Mouse (Mus musculus) midbrain, embryonic 10.5 days (tissue): ENCODE data around the gene Gga3. TPM values are rescaled to one million over a fixed set of nuclear protein-coding genes. Genes with fewer than 3 reads are reported as not detected.

Experiments used
- DNase-seq: peaks from one replicate; pipeline ENCODE4 v3.0.0-alpha.2; 2017; ENCODE audit warnings: low spot score
- H3K27ac ChIP-seq: fragments of 300-500 bp; sonication (generic); replicated peaks from 2 replicates; pipeline ENCODE4 v1.5.1; 2016; ENCODE audit warnings: mild to moderate bottlenecking
- H3K27me3 ChIP-seq: fragments of 300-500 bp; sonication (generic); 2 replicates; pipeline ENCODE4 v1.6.1; 2016; ENCODE audit warnings: low read depth, mild to moderate bottlenecking; ENCODE audit not compliant: poor library complexity, severe bottlenecking
- H3K36me3 ChIP-seq: fragments of 300-500 bp; sonication (generic); 2 replicates; pipeline ENCODE4 v1.6.1; 2016; ENCODE audit warnings: mild to moderate bottlenecking, moderate library complexity
- H3K4me1 ChIP-seq: fragments of 300-500 bp; sonication (generic); 2 replicates; pipeline ENCODE4 v1.6.1; 2016
- H3K4me3 ChIP-seq: fragments of 300-500 bp; sonication (generic); 2 replicates; pipeline ENCODE4 v1.5.1; 2016; ENCODE audit warnings: mild to moderate bottlenecking, moderate library complexity
- H3K9me3 ChIP-seq: fragments of 300-500 bp; sonication (generic); replicated peaks from 2 replicates; pipeline ENCODE4 v1.6.1; 2016; ENCODE audit warnings: mild to moderate bottlenecking
- WGBS: fragments of 180-500 bp; shearing (Covaris S2); methylation state at CpG from one replicate; pipeline ENCODE4 v1.1.7; 2016; 5-methylcytosine and 5-hydroxymethylcytosine counted together
- polyA plus RNA-seq: library from polyadenylated mRNA; unstranded; fragments of >200 nt; fragmentation: Nextera tagmentation; extraction: Ambion mirVana; gene quantifications from 2 replicates; pipeline ENCODE4 v1.2.1, GENCODE M21; 2016

Gene Gga3
- polyA plus RNA-seq, 1 experiment from 2014 or later = 34.1 TPM

DNA sequence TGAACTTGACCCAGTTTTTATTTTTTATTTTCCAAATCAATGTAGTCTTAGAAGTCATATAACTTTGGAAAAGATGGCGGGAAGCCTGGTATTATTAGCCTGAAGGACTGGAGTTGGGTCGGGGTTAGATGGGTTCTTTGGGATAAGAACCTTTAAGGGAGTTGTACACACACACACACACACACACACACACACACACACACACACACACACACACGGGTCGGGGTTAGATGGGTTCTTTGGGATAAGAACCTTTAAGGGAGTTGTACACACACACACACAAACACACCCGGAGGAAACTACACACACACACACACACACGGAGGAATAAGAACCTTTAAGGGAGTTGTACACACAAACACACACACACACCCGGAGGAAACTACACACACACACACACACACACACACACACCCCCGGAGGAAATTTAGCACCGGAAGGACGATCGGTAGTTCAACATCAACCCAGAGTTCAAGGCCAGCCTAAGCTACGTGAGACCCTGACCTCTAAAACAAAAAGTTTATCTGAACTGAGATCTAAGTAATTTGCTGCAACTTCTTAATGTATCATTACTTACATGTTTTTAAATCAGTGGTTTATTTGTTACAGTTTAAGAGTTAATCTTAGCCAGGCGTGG, 24.7 kb upstream of the Gga3 start:
- peak overlapping the region; percentile 80 for H3K4me3 ChIP-seq
- H3K9me3 ChIP-seq = no peaks in the 10 kb centered on the region
- H3K27me3 ChIP-seq = no peaks in the 10 kb centered on the region
- peaks cover 26% of the 10 kb centered on the region for H3K4me1 ChIP-seq
- DNase-seq = no peak
- peak overlapping the region; percentile 81 for H3K27ac ChIP-seq
- H3K36me3 ChIP-seq = peaks cover 5% of the 10 kb centered on the region; the same call in 1 of the 2 replicates
- WGBS = 54% methylated on average over 13 of the region's 13 CpGs

DNA sequence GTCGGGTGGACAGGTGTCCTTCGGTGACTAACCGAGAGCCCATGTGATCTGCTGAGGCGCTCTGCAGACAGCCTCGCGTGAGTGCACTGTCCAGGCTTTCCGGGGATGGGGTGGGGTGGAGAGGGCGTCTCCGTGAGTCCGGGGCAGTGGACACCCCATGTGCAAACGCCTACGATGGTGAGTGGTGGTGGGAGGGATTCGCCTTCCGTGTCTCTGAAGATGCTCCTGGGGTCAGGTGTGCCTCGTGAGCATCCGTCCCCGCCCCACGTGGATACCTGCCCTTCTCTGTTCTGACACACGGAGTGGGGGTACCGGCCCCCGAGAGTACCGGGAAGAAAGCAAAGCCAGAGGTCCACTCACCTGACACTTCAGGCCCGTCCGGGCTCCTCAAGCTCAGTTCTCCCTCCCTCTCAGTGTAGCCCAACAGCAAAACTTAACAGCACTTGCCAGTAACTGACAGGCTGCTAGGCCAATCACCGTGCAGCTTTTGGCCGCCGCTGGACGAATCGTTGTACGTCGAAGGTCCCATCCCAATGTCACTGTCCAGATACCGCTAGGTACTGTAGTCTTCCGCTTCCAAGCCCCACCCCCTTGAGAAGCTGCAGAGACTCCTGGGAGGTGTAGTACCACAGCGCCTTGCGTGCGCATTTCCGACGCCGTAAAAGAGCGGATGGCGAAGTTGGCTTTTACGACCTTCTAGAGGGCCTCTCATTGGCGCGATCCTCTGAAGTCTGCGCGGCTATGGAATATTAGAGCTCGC, 24.0 kb upstream of the Gga3 start, which contains the start of gene Slc25a19:
Gene Slc25a19, minus strand, starts transcription at position 591 of the 760 bp plus-strand sequence.
- DNase-seq = peak; percentile 97
- Histone ChIP-seq H3K27me3 (no peaks in the 10 kb centered on the region), H3K4me3 (peak within 1 kb of the TSS; percentile 80), H3K9me3 (no peaks in the 10 kb centered on the region), H3K4me1 (peaks cover 26% of the 10 kb centered on the region), H3K36me3 (peaks cover 12% of the 10 kb centered on the region), H3K27ac (peak within 1 kb of the TSS; percentile 82)
- under 1% methylated on average over 47 of the region's 47 CpGs for WGBS

DNA sequence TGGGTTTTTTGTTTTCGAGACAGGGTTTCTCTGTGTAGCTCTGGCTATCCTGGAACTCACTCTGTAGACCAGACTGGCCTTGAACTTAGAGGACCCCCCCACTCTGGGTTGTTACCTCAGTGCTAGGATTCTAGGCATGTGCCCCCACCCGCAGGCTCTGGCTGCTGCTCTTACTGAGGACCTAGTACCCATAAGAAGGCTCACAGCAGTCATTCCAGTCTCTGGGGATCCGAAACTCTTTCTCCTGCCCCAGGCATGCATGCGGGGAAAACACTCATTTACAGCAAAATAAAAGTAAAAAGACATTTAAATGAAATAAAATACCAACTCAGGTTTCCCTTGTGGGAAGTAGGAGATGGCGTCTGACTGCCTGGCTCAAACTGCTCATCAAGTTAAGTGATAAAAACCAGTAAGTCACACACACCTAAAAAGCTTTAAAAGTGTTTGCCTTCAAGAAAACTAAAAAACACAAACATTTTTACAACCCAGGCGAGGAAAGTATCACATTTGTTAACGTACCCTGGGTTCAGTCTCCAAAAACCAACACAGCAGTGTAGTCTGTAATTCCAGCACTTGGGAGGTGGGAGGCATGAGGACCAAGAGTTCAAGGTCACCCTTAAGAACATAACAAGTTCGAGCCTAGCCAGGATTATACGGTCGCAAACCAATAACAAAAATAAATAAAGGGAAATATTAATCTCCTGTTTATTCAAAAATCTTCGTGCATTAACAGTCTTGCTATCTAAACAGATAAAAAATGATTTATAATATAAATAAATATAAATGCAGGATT, 23.2 kb upstream of the Gga3 start:
- Histone ChIP-seq H3K4me3 (peak overlapping the region; percentile 80), H3K27ac (peak overlapping the region; percentile 82), H3K9me3 (no peaks in the 10 kb centered on the region), H3K27me3 (no peaks in the 10 kb centered on the region), H3K4me1 (peaks cover 26% of the 10 kb centered on the region), H3K36me3 (peaks cover 20% of the 10 kb centered on the region)
- 56% methylated on average over 11 of the region's 11 CpGs for WGBS
- no peak for DNase-seq

DNA sequence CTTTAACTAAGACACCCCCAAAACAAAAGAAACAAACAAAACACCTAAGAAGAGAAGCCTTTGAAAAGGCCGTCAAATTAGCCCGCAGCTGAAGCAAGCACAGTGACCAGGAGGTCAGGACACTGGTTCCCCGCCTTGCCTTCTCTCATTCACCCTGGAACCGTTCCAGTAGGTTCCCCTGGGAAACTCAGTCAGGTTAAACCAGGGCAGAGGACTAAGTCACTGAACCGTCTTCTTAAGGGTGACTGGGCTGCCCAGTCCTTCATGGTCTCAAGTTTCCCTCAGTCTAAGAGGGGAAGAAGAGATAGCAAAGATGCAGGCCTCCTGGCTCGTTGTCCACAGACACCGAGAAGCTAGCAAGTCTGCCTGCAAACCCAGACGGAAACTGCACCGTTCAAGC, 22.0 kb upstream of the Gga3 start:
- no peaks in the 10 kb centered on the region for H3K27me3 ChIP-seq
- peaks cover 20% of the 10 kb centered on the region for H3K4me1 ChIP-seq
- 89% methylated on average over 9 of the region's 9 CpGs for WGBS
- H3K27ac ChIP-seq = no peak overlapping the region
- no peak overlapping the region for H3K4me3 ChIP-seq
- H3K9me3 ChIP-seq = no peaks in the 10 kb centered on the region
- no peak for DNase-seq
- H3K36me3 ChIP-seq = peaks cover 32% of the 10 kb centered on the region

- H3K36me3 ChIP-seq = peaks cover 51% of the 10 kb centered on the region
- H3K4me1 ChIP-seq = peaks cover 18% of the 10 kb centered on the region
- H3K27me3 ChIP-seq = no peaks in the 10 kb centered on the region
- no peaks in the 10 kb centered on the region for H3K9me3 ChIP-seq
- H3K4me3 ChIP-seq = no peak overlapping the region
- no peak overlapping the region for H3K27ac ChIP-seq
- DNase-seq = no peak
- WGBS = 84% methylated on average over 9 of the region's 9 CpGs
Observed at GRCm38 (mm10) chr11:115623487-115624070, 19.7 kb upstream of the Gga3 start.

GRCm38 (mm10) chr11:115619949-115620348, 16.1 kb upstream of the Gga3 start:
- 93% methylated on average over 7 of the region's 7 CpGs for WGBS
- peaks cover 70% of the 10 kb centered on the region for H3K36me3 ChIP-seq

GRCm38 (mm10) chr11:115618732-115619516, 15.1 kb upstream of the Gga3 start:
- no peak overlapping the region for H3K4me3 ChIP-seq
- peaks cover 17% of the 10 kb centered on the region; the same call in 1 of the 2 replicates for H3K4me1 ChIP-seq
- no peaks in the 10 kb centered on the region for H3K9me3 ChIP-seq
- peaks cover 9% of the 10 kb centered on the region for H3K27me3 ChIP-seq
- no peak overlapping the region for H3K27ac ChIP-seq
- 90% methylated on average over 16 of the region's 16 CpGs for WGBS
- peaks cover 79% of the 10 kb centered on the region for H3K36me3 ChIP-seq
- no peak for DNase-seq

More at GRCm38 (mm10) chr11:115619949-115620348, 16.1 kb upstream of the Gga3 start:
- Histone ChIP-seq H3K9me3 (no peaks in the 10 kb centered on the region), H3K27me3 (no peaks in the 10 kb centered on the region), H3K4me1 (peaks cover 6% of the 10 kb centered on the region; the same call in 1 of the 2 replicates), H3K27ac (no peak overlapping the region), H3K4me3 (no peak overlapping the region)
- DNase-seq = no peak

DNA sequence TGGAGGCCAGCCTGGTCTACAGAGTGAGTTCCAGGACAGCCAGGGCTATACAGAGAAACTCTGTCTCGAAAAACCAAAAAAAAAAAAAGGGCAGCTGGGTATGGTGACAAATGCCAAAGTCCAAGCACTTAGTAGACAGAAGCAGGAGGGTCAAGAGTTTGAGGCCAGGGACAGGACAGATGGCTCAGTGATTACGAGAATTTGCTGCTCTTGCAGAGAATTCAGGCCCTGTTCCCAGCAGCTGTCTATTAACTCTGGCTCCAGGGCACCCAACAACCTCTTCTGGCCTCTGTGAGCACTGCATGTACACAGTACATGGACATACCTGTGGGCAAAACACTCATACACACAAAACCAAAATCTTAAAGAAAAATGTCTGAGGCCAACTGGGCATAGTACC, 14.2 kb upstream of the Gga3 start:
- WGBS = 75% methylated on average over 2 of the region's 2 CpGs
- no peaks in the 10 kb centered on the region for H3K9me3 ChIP-seq
- DNase-seq = no peak

DNA sequence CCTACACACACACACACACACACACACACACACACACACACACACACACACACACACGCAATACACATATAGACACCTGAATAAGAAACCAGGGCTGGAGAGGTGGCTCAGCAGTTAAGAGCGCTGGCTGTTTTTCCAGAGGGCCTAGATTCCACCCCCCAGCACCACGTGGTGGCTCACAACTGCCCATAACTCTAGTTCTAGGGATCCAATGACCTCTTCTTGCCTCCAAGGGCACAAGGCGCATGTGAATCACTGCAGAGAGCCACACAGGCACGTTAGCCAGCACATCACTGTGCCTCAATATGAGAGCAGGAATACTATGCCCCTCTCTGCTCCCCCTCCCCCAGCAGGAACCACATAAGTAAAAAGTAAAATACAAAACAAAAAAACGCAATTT, 13.0 kb upstream of the Gga3 start:
- H3K9me3 ChIP-seq = no peaks in the 10 kb centered on the region

More for the DNA sequence above, 14.2 kb upstream of the Gga3 start:
- Histone ChIP-seq H3K27ac (no peak overlapping the region), H3K4me1 (peaks cover 26% of the 10 kb centered on the region), H3K27me3 (peaks cover 16% of the 10 kb centered on the region), H3K36me3 (peaks cover 70% of the 10 kb centered on the region), H3K4me3 (no peak overlapping the region)

GRCm38 (mm10) chr11:115616371-115616770, 12.5 kb upstream of the Gga3 start:
- no peak for DNase-seq
- Histone ChIP-seq H3K27ac (no peak overlapping the region), H3K4me1 (peaks cover 39% of the 10 kb centered on the region), H3K9me3 (no peaks in the 10 kb centered on the region), H3K36me3 (peaks cover 54% of the 10 kb centered on the region), H3K4me3 (no peak overlapping the region), H3K27me3 (peaks cover 16% of the 10 kb centered on the region)
- 91% methylated on average over 7 of the region's 7 CpGs for WGBS

More for the DNA sequence above, 13.0 kb upstream of the Gga3 start:
- peaks cover 59% of the 10 kb centered on the region for H3K36me3 ChIP-seq
- H3K4me1 ChIP-seq = peaks cover 34% of the 10 kb centered on the region
- H3K4me3 ChIP-seq = no peak overlapping the region
- peaks cover 16% of the 10 kb centered on the region for H3K27me3 ChIP-seq
- no peak for DNase-seq
- 85% methylated on average over 6 of the region's 6 CpGs for WGBS
- H3K27ac ChIP-seq = no peak overlapping the region

GRCm38 (mm10) chr11:115615875-115616274, 12.0 kb upstream of the Gga3 start:
- Histone ChIP-seq H3K27me3 (peaks cover 16% of the 10 kb centered on the region), H3K36me3 (peaks cover 49% of the 10 kb centered on the region), H3K27ac (no peak overlapping the region), H3K4me1 (peaks cover 43% of the 10 kb centered on the region), H3K4me3 (no peak overlapping the region), H3K9me3 (no peaks in the 10 kb centered on the region)
- no peak for DNase-seq
- WGBS = 89% methylated on average over 6 of the region's 6 CpGs
